Mouse (Mus musculus) heart, adult 11 months (tissue): ENCODE measurements around the gene Dvl1.

Experiments used
- DNase-seq: peaks from one replicate; pipeline ENCODE4 v3.0.0; 2022

Gene Dvl1

GRCm38 (mm10) chr4:155840076-155841002 is 6.9 kb upstream of the Dvl1 start:
- no peak for DNase-seq

GRCm38 (mm10) chr4:155841003-155841454 is 6.2 kb upstream of the Dvl1 start:
- peak; percentile 98 for DNase-seq

GRCm38 (mm10) chr4:155841651-155842270 is 5.4 kb upstream of the Dvl1 start:
- DNase-seq = peak; percentile 94

- DNase-seq = peak; percentile 86
Observed at GRCm38 (mm10) chr4:155843231-155843630, 4.0 kb upstream of the Dvl1 start.

- DNase-seq = peak; percentile 96
Observed at GRCm38 (mm10) chr4:155847591-155848352, 570 bp downstream of the Dvl1 start.

GRCm38 (mm10) chr4:155848434-155849095 is 1.4 kb downstream of the Dvl1 start:
- DNase-seq = peak; percentile 92

GRCm38 (mm10) chr4:155849391-155849790 is 2.2 kb downstream of the Dvl1 start:
- peak; percentile 91 for DNase-seq

- DNase-seq = peak; percentile 87
Observed at GRCm38 (mm10) chr4:155849792-155850451, 2.7 kb downstream of the Dvl1 start.

- peak; percentile 88 for DNase-seq
Observed at GRCm38 (mm10) chr4:155851368-155851767, 4.2 kb downstream of the Dvl1 start.

GRCm38 (mm10) chr4:155851951-155852411 is 4.8 kb downstream of the Dvl1 start:
- peak; percentile 94 for DNase-seq

GRCm38 (mm10) chr4:155853421-155853820 is 6.2 kb downstream of the Dvl1 start:
- peak; percentile 91 for DNase-seq

GRCm38 (mm10) chr4:155854991-155855390 is 7.8 kb downstream of the Dvl1 start:
- no peak for DNase-seq

GRCm38 (mm10) chr4:155856071-155856470 is 8.9 kb downstream of the Dvl1 start:
- DNase-seq = peak; percentile 84

- DNase-seq = no peak
Observed at GRCm38 (mm10) chr4:155856881-155857280, 9.7 kb downstream of the Dvl1 start.

- DNase-seq = peak; percentile 90
Observed at GRCm38 (mm10) chr4:155859318-155859717, 12.1 kb downstream of the Dvl1 start.

GRCm38 (mm10) chr4:155861787-155862186 is 14.6 kb downstream of the Dvl1 start:
- DNase-seq = peak; percentile 90

- DNase-seq = peak; percentile 92
Observed at GRCm38 (mm10) chr4:155863001-155863400, 15.8 kb downstream of the Dvl1 start, which contains the start of gene Tas1r3. Tas1r3 (minus strand) TSS chr4:155863362.

GRCm38 (mm10) chr4:155868614-155869298 is 21.6 kb downstream of the Dvl1 start:
- DNase-seq = no peak

- DNase-seq = peak; percentile 100
Observed at GRCm38 (mm10) chr4:155869317-155870033, 22.3 kb downstream of the Dvl1 start, which contains the start of the genes Cptp and Ints11. Cptp (minus strand) TSS chr4:155869440. Ints11 (plus strand) TSS chr4:155869546.

GRCm38 (mm10) chr4:155871404-155871803 is 24.2 kb downstream of the Dvl1 start:
- DNase-seq = peak; percentile 82
